Mouse (Mus musculus) thymus, postnatal 4 days (tissue): Measurements from ENCODE around the gene Them7.

Experiments
- DNase-seq: peaks from one replicate; pipeline ENCODE4 v3.0.0; 2021

The Them7 gene

GRCm38 (mm10) chr2:105235380-105236115 is 11.4 kb downstream of the Them7 start:
- no peak for DNase-seq

- no peak for DNase-seq
These were observed 13.3 kb downstream of the Them7 start for GRCm38 (mm10) chr2:105237424-105237823.

- no peak for DNase-seq
These were observed 13.7 kb downstream of the Them7 start for GRCm38 (mm10) chr2:105237841-105238240.

- DNase-seq = no peak
These were observed 14.7 kb downstream of the Them7 start for GRCm38 (mm10) chr2:105238775-105239174.

GRCm38 (mm10) chr2:105240631-105241030 is 16.5 kb downstream of the Them7 start:
- no peak for DNase-seq

- DNase-seq = no peak
These were observed 18.8 kb downstream of the Them7 start for GRCm38 (mm10) chr2:105242940-105243339.

GRCm38 (mm10) chr2:105244733-105245132 is 20.6 kb downstream of the Them7 start:
- DNase-seq = no peak

- no peak for DNase-seq
These were observed 27.9 kb downstream of the Them7 start for GRCm38 (mm10) chr2:105251978-105252377.

GRCm38 (mm10) chr2:105252824-105253223 is 28.7 kb downstream of the Them7 start:
- no peak for DNase-seq

- no peak for DNase-seq
These were observed 31.3 kb downstream of the Them7 start for GRCm38 (mm10) chr2:105255457-105255856.

- no peak for DNase-seq
These were observed 32.4 kb downstream of the Them7 start for GRCm38 (mm10) chr2:105256427-105257071.

- no peak for DNase-seq
These were observed 33.3 kb downstream of the Them7 start for GRCm38 (mm10) chr2:105257376-105257775.

GRCm38 (mm10) chr2:105261335-105261734 is 37.2 kb downstream of the Them7 start:
- DNase-seq = no peak

GRCm38 (mm10) chr2:105263219-105263618 is 39.1 kb downstream of the Them7 start:
- no peak for DNase-seq

GRCm38 (mm10) chr2:105282407-105283077 is 58.4 kb downstream of the Them7 start:
- no peak for DNase-seq

- DNase-seq = no peak
These were observed 59.7 kb downstream of the Them7 start for GRCm38 (mm10) chr2:105283811-105284210.

GRCm38 (mm10) chr2:105284855-105285254 is 60.7 kb downstream of the Them7 start:
- DNase-seq = no peak

GRCm38 (mm10) chr2:105295823-105296222 is 71.7 kb downstream of the Them7 start:
- DNase-seq = no peak

- peak; percentile 39 for DNase-seq
These were observed 74.8 kb downstream of the Them7 start for GRCm38 (mm10) chr2:105298888-105299287.

GRCm38 (mm10) chr2:105301082-105301481 is 77.0 kb downstream of the Them7 start:
- no peak for DNase-seq

- no peak for DNase-seq
These were observed 77.4 kb downstream of the Them7 start for GRCm38 (mm10) chr2:105301531-105301930.

- DNase-seq = no peak
These were observed 79.9 kb downstream of the Them7 start for GRCm38 (mm10) chr2:105303962-105304514.

GRCm38 (mm10) chr2:105305876-105306275 is 81.8 kb downstream of the Them7 start:
- DNase-seq = no peak

- peak; percentile 37 for DNase-seq
These were observed 87.3 kb downstream of the Them7 start for GRCm38 (mm10) chr2:105311414-105311813.
